Mouse (Mus musculus): ENCODE measurements around the gene Sel1l.

DNA sequence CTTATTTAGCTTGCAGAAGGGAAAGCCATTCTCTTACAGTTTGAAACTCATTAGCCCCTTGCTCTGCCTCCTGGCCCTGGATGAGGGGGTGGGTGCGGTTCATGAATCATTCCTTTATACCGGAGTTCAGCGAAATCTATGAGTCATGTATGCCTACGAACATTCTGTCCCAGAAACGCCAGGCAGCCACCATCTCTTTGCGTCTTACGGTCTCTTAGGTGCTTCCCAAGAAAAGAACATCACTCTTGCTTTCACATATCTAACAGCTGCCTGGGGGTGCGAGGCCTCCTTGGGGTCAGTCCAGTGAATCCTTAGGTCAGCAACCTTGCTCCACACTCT lies 29.9 kb upstream of the Sel1l start:
- TF ChIP-seq GATA1 (IDR thresholded peaks at IDR 0.05; ENCODE audit: borderline replicate concordance, low read length): no peak
- no peak for TF ChIP-seq CTCF (IDR thresholded peaks at IDR 0.05; ENCODE audit: low read depth, low read length)
